Mouse (Mus musculus) intestine, embryonic 15.5 days (tissue): ENCODE measurements around the gene Pth1r. TPM values are rescaled to one million over a fixed set of nuclear protein-coding genes. Genes with fewer than 3 reads are reported as not detected.

Experiments used
- ATAC-seq: fragments of 200-750 bp; cut with Nextera tagmentation; 2 replicates; pipeline ENCODE4 v1.8.0; 2017; ENCODE audit warnings: moderate TSS enrichment, moderate library complexity
- H3K27ac ChIP-seq: fragments of 300-500 bp; sonication (generic); 2 replicates; pipeline ENCODE4 v1.5.1; 2015; ENCODE audit warnings: mild to moderate bottlenecking, inconsistent platforms
- H3K27me3 ChIP-seq: fragments of 300-500 bp; sonication (generic); replicated peaks from 2 replicates; pipeline ENCODE4 v1.6.1; 2015; ENCODE audit warnings: inconsistent platforms
- H3K36me3 ChIP-seq: fragments of 300-500 bp; sonication (generic); 2 replicates; pipeline ENCODE4 v1.6.1; 2015; ENCODE audit warnings: inconsistent platforms
- H3K4me1 ChIP-seq: fragments of 300-500 bp; sonication (generic); replicated peaks from 2 replicates; pipeline ENCODE4 v1.6.1; 2015; ENCODE audit warnings: inconsistent platforms
- H3K4me2 ChIP-seq: fragments of 300-500 bp; sonication (generic); replicated peaks from 2 replicates; pipeline ENCODE4 v1.6.1; 2015; ENCODE audit warnings: mild to moderate bottlenecking, inconsistent platforms
- H3K4me3 ChIP-seq: fragments of 300-500 bp; sonication (generic); replicated peaks from 2 replicates; pipeline ENCODE4 v1.5.1; 2015; ENCODE audit warnings: inconsistent platforms
- H3K9ac ChIP-seq: fragments of 300-500 bp; sonication (generic); 2 replicates; pipeline ENCODE4 v1.6.1; 2015; ENCODE audit warnings: inconsistent platforms
- H3K9me3 ChIP-seq: fragments of 300-500 bp; sonication (generic); 2 replicates; pipeline ENCODE4 v1.6.1; 2016; ENCODE audit warnings: inconsistent platforms
- WGBS: fragments of 180-500 bp; shearing (Covaris S2); methylation state at CpG from one replicate; pipeline ENCODE4 v1.1.7; 2015; 5-methylcytosine and 5-hydroxymethylcytosine counted together
- polyA plus RNA-seq: library from polyadenylated mRNA; unstranded; fragments of >200 nt; fragmentation: Nextera tagmentation; extraction: Ambion mirVana; gene quantifications from 2 replicates; pipeline ENCODE4 v1.2.1, GENCODE M21; 2015

Gene Pth1r
- polyA plus RNA-seq, 1 experiment from 2014 or later = 21.6 TPM

- whole genome bisulfite sequencing = 25% methylated on average over 8 of the region's 8 CpGs
- H3K27ac ChIP-seq = no peak overlapping the region
Measured at GRCm38 (mm10) chr9:110729841-110730240, 17.1 kb downstream of the Pth1r start.

GRCm38 (mm10) chr9:110726867-110727266 is 20.1 kb downstream of the Pth1r start:
- H3K4me2 ChIP-seq = 0 out of 2 replicates have a peak overlapping the region, but pooled peaks have one; percentile 9
- peaks cover 3% of the 10 kb centered on the region; the same call in 1 of the 2 replicates for H3K36me3 ChIP-seq

More at GRCm38 (mm10) chr9:110729841-110730240, 17.1 kb downstream of the Pth1r start:
- no peak for ATAC-seq
- H3K4me3 ChIP-seq = no peak overlapping the region
- H3K9ac ChIP-seq = no peak overlapping the region
- H3K4me2 ChIP-seq = no peak overlapping the region
- peaks cover 29% of the 10 kb centered on the region for H3K4me1 ChIP-seq
- H3K27me3 ChIP-seq = no peaks in the 10 kb centered on the region
- H3K36me3 ChIP-seq = peaks cover 3% of the 10 kb centered on the region; the same call in 1 of the 2 replicates
- H3K9me3 ChIP-seq = no peaks in the 10 kb centered on the region

GRCm38 (mm10) chr9:110725721-110726135 is 21.2 kb downstream of the Pth1r start:
- H3K4me2 ChIP-seq = no peak overlapping the region
- peaks cover 6% of the 10 kb centered on the region; the same call in 1 of the 2 replicates for H3K4me1 ChIP-seq
- peak; percentile 16; the same call in 1 of the 2 replicates for ATAC-seq
- WGBS = 39% methylated on average over 9 of the region's 9 CpGs
- no peak overlapping the region for H3K9ac ChIP-seq
- peaks cover 3% of the 10 kb centered on the region; the same call in 1 of the 2 replicates for H3K36me3 ChIP-seq
- H3K27ac ChIP-seq = no peak overlapping the region
- no peaks in the 10 kb centered on the region for H3K27me3 ChIP-seq
- no peaks in the 10 kb centered on the region for H3K9me3 ChIP-seq
- no peak overlapping the region for H3K4me3 ChIP-seq

More at GRCm38 (mm10) chr9:110726867-110727266, 20.1 kb downstream of the Pth1r start:
- no peak for ATAC-seq
- H3K9ac ChIP-seq = no peak overlapping the region
- no peaks in the 10 kb centered on the region for H3K27me3 ChIP-seq
- peaks cover 6% of the 10 kb centered on the region; the same call in 1 of the 2 replicates for H3K4me1 ChIP-seq
- WGBS = 45% methylated on average over 33 of the region's 33 CpGs
- H3K27ac ChIP-seq = no peak overlapping the region
- no peaks in the 10 kb centered on the region for H3K9me3 ChIP-seq
- no peak overlapping the region for H3K4me3 ChIP-seq

- no peak overlapping the region for H3K4me3 ChIP-seq
- no peak overlapping the region for H3K27ac ChIP-seq
- H3K27me3 ChIP-seq = no peaks in the 10 kb centered on the region
- 84% methylated on average over 10 of the region's 10 CpGs for WGBS
- no peaks in the 10 kb centered on the region for H3K9me3 ChIP-seq
- ATAC-seq = no peak
- H3K4me2 ChIP-seq = no peak overlapping the region
- H3K36me3 ChIP-seq = peaks cover 3% of the 10 kb centered on the region; the same call in 1 of the 2 replicates
- no peak overlapping the region for H3K9ac ChIP-seq
- H3K4me1 ChIP-seq = peaks cover 10% of the 10 kb centered on the region; the same call in 1 of the 2 replicates
Measured at GRCm38 (mm10) chr9:110722060-110722459, 24.9 kb downstream of the Pth1r start.

DNA sequence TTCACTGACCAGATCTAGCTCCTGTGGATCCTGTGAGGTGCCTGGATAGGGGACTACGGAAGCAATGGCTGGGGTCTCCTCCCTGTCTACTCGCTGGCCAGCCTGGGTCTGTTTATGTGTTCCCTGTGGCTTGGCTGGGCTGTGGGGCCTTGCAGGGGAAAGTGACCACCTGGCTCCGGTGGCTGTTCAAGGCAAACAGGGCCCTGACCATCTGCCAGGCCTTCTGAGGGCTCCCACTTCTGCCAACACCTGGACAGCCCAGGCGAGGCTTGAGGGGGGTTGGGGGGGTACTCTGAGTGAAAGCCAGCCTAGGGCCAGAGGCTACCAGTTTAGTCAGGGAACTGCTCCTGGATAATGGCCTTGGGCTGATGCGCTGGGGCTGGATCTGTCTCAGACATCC is 27.0 kb downstream of the Pth1r start:
- H3K27me3 ChIP-seq = no peaks in the 10 kb centered on the region
- no peaks in the 10 kb centered on the region for H3K9me3 ChIP-seq
- H3K36me3 ChIP-seq = no peaks in the 10 kb centered on the region; the same call in 1 of the 2 replicates
- no peak for ATAC-seq
- no peak overlapping the region for H3K4me3 ChIP-seq
- 52% methylated on average over 5 of the region's 5 CpGs for WGBS
- H3K4me2 ChIP-seq = no peak overlapping the region
- H3K9ac ChIP-seq = no peak overlapping the region
- 0 out of 2 replicates have a peak, but pooled peaks cover 6% of the 10 kb centered on the region for H3K4me1 ChIP-seq
- H3K27ac ChIP-seq = no peak overlapping the region

- Histone ChIP-seq H3K36me3 (no peaks in the 10 kb centered on the region), H3K27me3 (no peaks in the 10 kb centered on the region), H3K4me2 (no peak overlapping the region), H3K9ac (no peak overlapping the region), H3K9me3 (no peaks in the 10 kb centered on the region), H3K4me1 (peaks cover 14% of the 10 kb centered on the region; the same call in 1 of the 2 replicates), H3K4me3 (no peak overlapping the region), H3K27ac (no peak overlapping the region)
- no peak for ATAC-seq
- WGBS = 76% methylated on average over 3 of the region's 3 CpGs
Measured at GRCm38 (mm10) chr9:110718810-110719209, 28.1 kb downstream of the Pth1r start.

DNA sequence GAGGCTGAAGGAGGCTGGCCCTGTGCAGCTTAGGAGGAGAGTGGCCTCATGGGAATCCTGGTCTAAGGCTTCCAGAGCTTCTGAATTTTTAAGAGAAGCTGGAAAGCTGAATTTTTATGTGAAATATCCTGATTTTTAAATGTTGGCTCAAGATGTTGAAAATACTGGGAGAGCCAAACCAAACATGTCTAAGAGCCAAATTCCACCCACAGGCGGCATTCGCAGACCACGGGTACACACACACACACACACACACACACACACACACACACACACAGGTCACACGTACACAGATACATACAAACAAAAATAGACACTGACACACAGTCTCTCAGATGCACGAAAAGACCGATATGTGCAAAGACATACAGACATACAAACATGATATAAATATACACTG is 28.9 kb downstream of the Pth1r start:
- Histone ChIP-seq H3K9me3 (no peaks in the 10 kb centered on the region), H3K27me3 (no peaks in the 10 kb centered on the region), H3K36me3 (no peaks in the 10 kb centered on the region), H3K4me1 (peaks cover 14% of the 10 kb centered on the region; the same call in 1 of the 2 replicates), H3K4me2 (no peak overlapping the region), H3K4me3 (no peak overlapping the region), H3K9ac (no peak overlapping the region), H3K27ac (no peak overlapping the region)
- 82% methylated on average over 6 of the region's 6 CpGs for WGBS
- ATAC-seq = no peak

- Histone ChIP-seq H3K36me3 (no peaks in the 10 kb centered on the region), H3K27me3 (no peaks in the 10 kb centered on the region), H3K9ac (no peak overlapping the region), H3K4me1 (peaks cover 17% of the 10 kb centered on the region; the same call in 1 of the 2 replicates), H3K4me2 (no peak overlapping the region), H3K27ac (no peak overlapping the region), H3K9me3 (no peaks in the 10 kb centered on the region), H3K4me3 (no peak overlapping the region)
- peak; percentile 26; the same call in 1 of the 2 replicates for ATAC-seq
- 26% methylated on average over 4 of the region's 4 CpGs for WGBS
Measured at GRCm38 (mm10) chr9:110716775-110717174, 30.2 kb downstream of the Pth1r start.

DNA sequence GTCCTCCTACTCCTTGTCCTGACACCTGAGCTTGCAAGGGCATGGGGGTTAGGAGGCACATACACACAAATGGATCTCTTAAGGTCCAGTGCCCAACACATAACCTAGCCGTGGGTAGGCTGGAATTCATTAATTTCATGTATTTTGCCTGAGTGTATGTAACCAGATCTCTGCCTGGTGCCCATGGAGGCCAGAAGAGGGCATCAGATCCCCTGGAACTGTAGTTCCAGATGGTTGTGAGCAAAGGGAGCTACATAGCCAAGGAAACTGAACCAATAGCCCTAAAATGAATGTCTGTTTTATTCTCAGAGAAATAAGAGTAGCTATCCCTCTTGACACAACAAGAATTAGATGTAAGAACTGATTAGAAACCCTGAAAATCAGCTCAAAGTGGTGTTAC is 31.5 kb downstream of the Pth1r start:
- H3K4me3 ChIP-seq = no peak overlapping the region

GRCm38 (mm10) chr9:110713389-110713788 is 33.6 kb downstream of the Pth1r start:
- 25% methylated on average over 1 of the region's 1 CpGs for WGBS

More for the DNA sequence above, 31.5 kb downstream of the Pth1r start:
- H3K36me3 ChIP-seq = 0 out of 2 replicates have a peak, but pooled peaks cover 2% of the 10 kb centered on the region
- peaks cover 20% of the 10 kb centered on the region; the same call in 1 of the 2 replicates for H3K4me1 ChIP-seq
- no peak overlapping the region for H3K27ac ChIP-seq
- no peak for ATAC-seq
- no peak overlapping the region for H3K4me2 ChIP-seq
- 36% methylated on average over 1 of the region's 1 CpGs for WGBS
- no peaks in the 10 kb centered on the region for H3K9me3 ChIP-seq
- no peak overlapping the region for H3K9ac ChIP-seq
- no peaks in the 10 kb centered on the region for H3K27me3 ChIP-seq

GRCm38 (mm10) chr9:110712545-110712944 is 34.4 kb downstream of the Pth1r start:
- H3K27me3 ChIP-seq = no peaks in the 10 kb centered on the region
- WGBS = 72% methylated on average over 4 of the region's 4 CpGs

More at GRCm38 (mm10) chr9:110713389-110713788, 33.6 kb downstream of the Pth1r start:
- Histone ChIP-seq H3K27ac (no peak overlapping the region), H3K4me1 (peaks cover 25% of the 10 kb centered on the region), H3K9me3 (no peaks in the 10 kb centered on the region), H3K27me3 (no peaks in the 10 kb centered on the region), H3K9ac (no peak overlapping the region), H3K4me3 (no peak overlapping the region), H3K4me2 (no peak overlapping the region), H3K36me3 (0 out of 2 replicates have a peak, but pooled peaks cover 2% of the 10 kb centered on the region)
- ATAC-seq = peak; percentile 62

DNA sequence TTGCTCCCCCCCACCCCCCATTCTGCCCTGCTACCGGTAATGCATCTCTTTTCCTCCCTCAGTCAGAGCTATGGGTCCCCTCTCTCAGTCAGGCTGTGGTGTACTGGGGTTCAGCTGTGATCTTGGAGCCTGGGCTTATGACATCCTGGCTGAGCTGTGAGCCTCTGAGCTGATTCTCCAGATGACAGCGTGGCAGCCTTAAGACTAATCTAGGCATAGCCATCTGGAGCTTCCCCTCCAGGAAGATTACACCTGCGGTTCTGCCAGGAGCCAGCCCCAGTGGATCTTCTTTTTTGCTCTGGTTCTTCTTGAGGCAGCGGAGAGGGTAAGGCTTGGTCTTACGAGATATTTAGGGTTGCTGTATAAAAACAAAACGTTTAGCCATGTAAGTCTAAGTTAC is 34.9 kb downstream of the Pth1r start:
- no peaks in the 10 kb centered on the region for H3K9me3 ChIP-seq
- no peaks in the 10 kb centered on the region for H3K27me3 ChIP-seq
- H3K27ac ChIP-seq = no peak overlapping the region
- peaks cover 26% of the 10 kb centered on the region for H3K4me1 ChIP-seq
- H3K9ac ChIP-seq = no peak overlapping the region
- WGBS = 87% methylated on average over 6 of the region's 6 CpGs
- ATAC-seq = no peak
- H3K4me2 ChIP-seq = no peak overlapping the region
- 0 out of 2 replicates have a peak, but pooled peaks cover 2% of the 10 kb centered on the region for H3K36me3 ChIP-seq
- H3K4me3 ChIP-seq = no peak overlapping the region

More at GRCm38 (mm10) chr9:110712545-110712944, 34.4 kb downstream of the Pth1r start:
- Histone ChIP-seq H3K4me3 (no peak overlapping the region), H3K36me3 (0 out of 2 replicates have a peak, but pooled peaks cover 2% of the 10 kb centered on the region), H3K4me2 (no peak overlapping the region), H3K4me1 (peaks cover 26% of the 10 kb centered on the region), H3K9me3 (no peaks in the 10 kb centered on the region), H3K27ac (no peak overlapping the region), H3K9ac (no peak overlapping the region)
- no peak for ATAC-seq

DNA sequence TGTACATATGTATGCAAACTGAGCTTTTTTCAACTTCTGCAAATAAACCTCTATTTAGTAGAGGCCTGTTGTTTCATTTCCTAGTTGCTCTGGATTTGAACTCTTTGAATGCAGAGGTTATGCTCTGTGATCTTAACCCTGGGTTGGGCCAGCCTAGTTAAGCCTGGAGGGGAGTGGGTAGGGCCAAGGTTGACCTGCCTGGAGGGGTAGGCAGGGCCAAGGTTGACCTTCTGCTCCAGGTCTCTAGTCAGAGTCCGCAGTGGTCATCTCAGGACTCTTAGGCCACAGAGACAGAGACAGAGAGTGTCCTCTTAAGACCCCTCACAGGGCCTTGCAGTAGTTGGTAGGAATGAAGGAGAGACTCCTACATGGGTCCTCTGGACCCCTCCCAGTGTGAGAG is 35.4 kb downstream of the Pth1r start:
- WGBS = 88% methylated on average over 1 of the region's 1 CpGs
- Histone ChIP-seq H3K27me3 (no peaks in the 10 kb centered on the region), H3K4me3 (no peak overlapping the region), H3K36me3 (peaks cover 2% of the 10 kb centered on the region; the same call in 1 of the 2 replicates), H3K4me2 (peak overlapping the region; percentile 55; the same call in 1 of the 2 replicates), H3K9me3 (no peaks in the 10 kb centered on the region), H3K4me1 (peaks cover 28% of the 10 kb centered on the region), H3K9ac (no peak overlapping the region), H3K27ac (no peak overlapping the region)
- no peak for ATAC-seq
